Mouse (Mus musculus) gastrocnemius, adult 2 months (tissue): Measurements from ENCODE around the gene Myt1l. TPM values are rescaled to one million over a fixed set of nuclear protein-coding genes. Genes with fewer than 3 reads are reported as not detected.

Source experiments
- DNase-seq: peaks from one replicate; pipeline ENCODE4 v3.0.0; 2022
- H3K27ac ChIP-seq: fragments of 200-600 bp; 2 replicates; pipeline ENCODE4 v1.8.1; 2022; ENCODE audit warnings: mild to moderate bottlenecking
- H3K4me3 ChIP-seq: fragments of 200-600 bp; 2 replicates; pipeline ENCODE4 v1.8.1; 2022; ENCODE audit warnings: mild to moderate bottlenecking, moderate library complexity
- CTCF ChIP-seq: fragments of 200-600 bp; IDR thresholded peaks from 2 replicates; pipeline ENCODE4 v1.8.1; 2022; ENCODE audit warnings: antibody characterized with exemption, mild to moderate bottlenecking, moderate library complexity
- intact Hi-C: fragments of 180-260 bp; cut with DNase I; formaldehyde crosslinking; loops from one replicate; pipeline ENCODE4 v1.15.1; 2025
- total RNA-seq, 2 experiments: library from RNA; stranded (reverse); gene quantifications; 2 replicates each; pipeline ENCODE4 v1.2.3; 2021

The Myt1l gene
- total RNA-seq, 2 experiments from 2014 or later = not detected

DNA sequence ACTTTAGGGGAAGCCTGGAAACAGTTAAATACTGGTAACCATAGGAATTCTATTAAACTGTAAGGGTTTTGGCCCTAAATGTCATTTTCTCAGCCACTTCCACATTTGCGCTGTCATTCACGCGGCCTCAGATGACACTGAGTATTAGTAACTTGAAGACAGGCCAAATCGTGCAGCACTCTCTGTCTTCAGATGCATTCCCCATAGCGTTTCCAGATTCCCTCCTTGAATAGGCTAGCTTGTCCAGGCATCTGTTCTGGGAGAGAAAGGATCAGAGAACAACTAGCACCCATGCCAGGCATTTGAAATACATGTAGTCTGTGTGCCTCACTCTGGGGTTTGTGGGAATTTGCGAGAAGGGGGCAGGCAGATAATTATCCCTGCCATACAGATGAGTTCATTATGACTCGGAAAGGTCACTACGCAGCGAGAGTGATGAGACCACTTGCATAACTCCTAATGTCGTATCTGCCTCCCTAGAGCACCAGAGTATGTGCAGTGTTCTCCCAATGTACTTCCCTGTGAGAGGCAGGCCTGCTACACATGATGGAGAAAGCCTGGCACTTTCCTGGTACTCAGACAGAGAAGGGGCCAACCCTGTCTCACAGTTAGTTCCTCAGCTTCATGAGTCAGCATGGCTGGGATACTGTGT lies 295.7 kb downstream of the Myt1l start:
- intact Hi-C loops = no loop called here
- Histone ChIP-seq H3K27ac (peak overlapping the region; percentile 51; the same call in 1 of the 2 replicates), H3K4me3 (no peak overlapping the region)
- no peak for DNase-seq
- no peak for TF ChIP-seq CTCF

DNA sequence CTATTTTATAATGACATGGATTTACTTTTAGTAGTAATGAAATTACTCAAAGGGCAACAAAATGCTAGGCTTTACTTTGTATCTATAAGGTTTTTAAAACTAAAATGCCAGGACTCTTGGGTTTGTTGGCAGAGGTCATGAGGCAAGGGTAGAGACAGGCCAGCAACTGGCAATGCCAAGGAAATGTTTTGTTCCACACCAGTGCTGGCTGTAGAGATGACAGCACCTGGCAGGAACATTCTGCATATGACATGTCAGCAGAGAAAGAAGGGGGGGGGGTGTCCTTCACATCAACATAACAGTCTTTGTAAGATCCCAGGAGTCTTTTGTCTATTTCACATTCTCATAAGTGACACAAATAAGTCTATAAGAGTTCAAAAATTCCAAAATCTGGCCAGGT lies 302.4 kb downstream of the Myt1l start:
- H3K4me3 ChIP-seq = no peak overlapping the region
- DNase-seq = no peak
- H3K27ac ChIP-seq = 0 out of 2 replicates have a peak overlapping the region, but pooled peaks have one; percentile 4
- TF ChIP-seq CTCF = no peak
- intact Hi-C loops = loop anchor here (5.0 kb wide), 2 partner anchors 33 to 68 kb away; no protein-coding TSS in a partner anchor

DNA sequence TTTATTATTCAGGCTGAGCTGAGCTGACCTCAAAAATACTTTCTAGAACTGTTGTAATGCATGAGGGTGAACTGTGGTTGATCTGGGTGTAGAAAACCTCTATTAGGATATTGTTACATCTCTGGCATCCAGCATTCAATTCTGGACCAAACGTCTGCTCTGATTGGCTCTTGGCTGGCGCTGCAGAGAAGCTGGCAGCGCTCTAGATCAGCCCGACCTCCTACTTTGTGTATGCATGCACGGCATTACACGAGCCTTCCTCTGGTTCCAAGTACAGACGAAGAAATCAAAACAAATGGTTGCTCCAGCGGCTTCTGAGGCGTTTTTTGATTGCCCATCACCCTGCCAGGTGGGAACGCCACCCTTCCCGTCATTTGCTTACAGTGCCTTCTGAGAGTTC lies 303.2 kb downstream of the Myt1l start:
- H3K4me3 ChIP-seq = no peak overlapping the region
- H3K27ac ChIP-seq = no peak overlapping the region
- intact Hi-C loops = loop anchor here (5.0 kb wide), 2 partner anchors 34 to 69 kb away; no protein-coding TSS in a partner anchor
- no peak for TF ChIP-seq CTCF
- no peak for DNase-seq

DNA sequence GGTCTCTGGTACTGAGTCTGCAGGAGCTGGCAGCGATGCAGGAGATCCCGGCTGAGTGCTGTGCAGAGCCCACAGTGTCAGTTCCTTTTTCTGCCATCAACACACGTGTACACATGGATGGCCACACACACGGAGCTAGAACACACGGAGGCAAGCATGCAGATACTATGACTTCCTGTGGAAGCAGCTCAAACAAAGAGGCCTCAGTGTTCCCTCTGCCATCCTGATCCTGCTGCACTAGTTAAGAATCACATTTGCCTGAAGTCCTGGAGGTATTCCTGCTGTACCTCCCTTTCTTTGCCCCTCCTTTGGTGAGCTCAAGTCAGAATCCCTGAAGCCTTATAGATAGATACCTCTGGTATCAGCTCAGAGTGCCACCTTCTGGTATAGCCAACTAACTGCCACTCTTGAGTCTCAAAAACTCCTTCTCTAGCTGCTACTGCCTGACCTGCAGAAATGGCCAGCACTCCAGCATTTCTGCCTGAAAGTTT lies 309.2 kb downstream of the Myt1l start:
- Histone ChIP-seq H3K27ac (no peak overlapping the region), H3K4me3 (no peak overlapping the region)
- intact Hi-C loops = loop anchor here (1.0 to 5.0 kb wide), 2 partner anchors 45 to 161 kb away; no protein-coding TSS in a partner anchor
- TF ChIP-seq CTCF = peak; percentile 84
- DNase-seq = no peak

DNA sequence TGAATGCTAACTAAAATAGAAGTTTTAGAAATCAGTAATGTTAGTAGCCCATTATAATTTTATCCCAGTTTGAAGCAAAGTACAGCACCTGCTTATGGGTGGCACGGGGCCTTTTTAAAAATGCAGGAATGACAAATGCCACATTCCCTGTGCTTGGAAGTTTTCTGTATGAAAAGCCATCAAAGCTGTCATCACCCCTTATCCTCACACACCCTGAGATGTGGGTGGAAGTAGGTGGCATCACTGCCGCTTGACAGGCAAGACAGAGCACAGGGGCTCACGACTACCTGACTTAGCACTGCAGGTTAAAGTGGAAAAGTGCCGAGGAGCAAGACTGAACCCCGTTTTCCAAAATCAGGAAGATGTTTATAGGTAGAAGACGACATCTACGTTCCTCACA lies 310.2 kb downstream of the Myt1l start:
- Histone ChIP-seq H3K27ac (no peak overlapping the region), H3K4me3 (no peak overlapping the region)
- intact Hi-C loops = loop anchor here (5.0 kb wide), 1 partner anchor 44 kb away; no protein-coding TSS in a partner anchor
- no peak for DNase-seq
- TF ChIP-seq CTCF = no peak

DNA sequence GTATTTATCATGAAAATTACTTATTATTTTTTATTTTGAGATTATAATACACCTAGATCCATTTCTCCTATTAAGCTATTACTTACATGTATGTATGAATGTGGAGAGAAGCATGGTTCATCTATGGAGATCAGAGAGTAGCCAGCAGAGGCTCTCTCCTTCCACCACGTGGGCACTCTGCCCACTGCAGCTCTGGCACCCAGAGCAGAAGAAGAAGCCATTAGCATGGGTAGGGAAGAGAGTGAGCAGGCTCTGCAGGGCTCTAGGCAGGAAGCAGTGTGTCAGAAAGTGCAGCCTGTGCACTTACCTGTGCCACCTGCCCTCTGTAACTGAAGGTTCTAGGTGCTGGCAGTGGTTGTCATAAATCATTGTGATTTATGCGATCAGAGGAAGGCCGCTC lies 321.8 kb downstream of the Myt1l start:
- no peak for DNase-seq
- Histone ChIP-seq H3K4me3 (no peak overlapping the region), H3K27ac (no peak overlapping the region)
- intact Hi-C loops = no loop called here
- TF ChIP-seq CTCF = no peak

DNA sequence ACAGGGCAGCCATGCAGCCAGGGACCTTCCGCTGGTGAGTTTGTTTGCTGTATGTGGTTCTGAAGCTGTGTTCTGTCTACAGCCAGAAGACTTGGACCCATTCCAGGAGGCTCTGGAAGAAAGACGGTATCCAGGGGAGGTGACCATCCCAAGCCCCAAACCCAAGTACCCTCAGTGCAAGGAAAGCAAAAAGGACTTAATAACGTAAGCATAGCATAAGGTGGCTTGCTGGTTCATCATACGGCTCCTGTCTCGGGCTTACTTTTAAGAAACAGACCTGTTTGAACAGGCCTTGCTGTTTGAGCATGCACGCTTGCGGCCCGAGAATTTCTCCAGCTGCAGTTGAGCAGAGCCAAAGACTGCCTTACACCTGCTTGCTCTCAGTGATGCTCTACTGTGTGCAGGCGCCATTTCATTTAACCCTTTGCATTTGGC lies 326.0 kb downstream of the Myt1l start:
- no peak for DNase-seq
- TF ChIP-seq CTCF = no peak
- H3K4me3 ChIP-seq = no peak overlapping the region
- H3K27ac ChIP-seq = no peak overlapping the region
- intact Hi-C loops = no loop called here

DNA sequence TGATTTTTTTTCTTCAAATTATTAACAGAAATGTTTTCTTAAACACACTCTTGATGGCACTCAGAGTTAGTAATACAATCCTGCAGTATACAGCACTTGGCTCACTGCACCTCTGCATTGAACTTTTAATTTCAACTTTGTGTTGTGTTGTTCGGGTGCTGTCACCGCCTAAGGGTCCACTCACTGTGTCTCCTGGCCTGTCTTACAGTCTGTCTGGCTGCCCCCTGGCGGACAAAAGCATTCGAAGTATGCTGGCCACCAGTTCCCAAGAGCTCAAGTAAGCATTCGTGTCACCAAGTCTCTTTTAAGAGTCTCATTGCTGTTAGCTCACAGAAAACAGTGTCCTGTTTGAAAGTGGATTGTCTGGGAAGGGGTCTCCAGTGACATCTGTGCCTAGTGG lies 326.8 kb downstream of the Myt1l start:
- peak; percentile 71 for TF ChIP-seq CTCF
- intact Hi-C loops = loop anchor here (1.0 kb wide), 1 partner anchor 179 kb away; no protein-coding TSS in a partner anchor
- no peak overlapping the region for H3K27ac ChIP-seq
- peak; percentile 69 for DNase-seq
- H3K4me3 ChIP-seq = no peak overlapping the region

DNA sequence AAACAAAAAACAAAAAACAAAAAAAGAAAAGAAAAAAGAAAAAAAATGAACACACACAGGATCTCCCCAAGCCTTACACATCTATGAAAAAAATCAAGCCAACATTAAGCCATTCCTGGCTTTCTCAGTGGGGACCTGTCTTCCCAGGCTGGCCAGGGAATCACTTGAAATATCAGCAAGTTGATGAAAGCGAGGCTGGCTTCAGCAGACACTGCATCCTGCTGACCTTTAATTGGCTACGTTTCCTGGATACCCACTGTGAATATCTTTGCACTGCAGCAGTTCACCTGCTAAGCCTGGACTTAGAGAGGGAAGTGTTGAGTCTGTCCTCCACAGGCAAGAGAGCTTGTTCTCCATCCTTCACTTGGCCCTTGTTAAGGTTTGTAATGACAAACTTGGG lies 332.8 kb downstream of the Myt1l start:
- no peak overlapping the region for H3K4me3 ChIP-seq

DNA sequence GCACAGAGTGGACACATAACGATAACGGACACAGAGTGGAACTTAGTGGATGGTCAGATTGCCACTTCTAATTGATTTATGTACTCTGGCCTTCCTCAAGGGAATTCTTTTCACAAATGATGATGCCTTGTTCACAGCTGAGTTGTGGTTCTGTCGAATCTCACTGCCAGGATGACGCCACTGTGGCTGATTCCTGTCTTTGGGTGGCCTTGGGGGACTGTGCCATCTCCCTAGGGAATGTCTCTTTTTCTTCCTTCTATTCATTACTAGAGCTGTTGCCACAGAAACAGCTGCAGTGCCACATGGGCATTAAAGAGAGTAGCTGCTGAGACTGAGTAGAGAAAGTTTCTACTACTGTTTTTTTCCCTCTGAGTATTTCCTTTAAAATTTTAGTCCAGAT lies 340.1 kb downstream of the Myt1l start:
- H3K27ac ChIP-seq = no peak overlapping the region
- TF ChIP-seq CTCF = no peak
- DNase-seq = no peak
- intact Hi-C loops = no loop called here
- H3K4me3 ChIP-seq = no peak overlapping the region

More for the DNA sequence above, 332.8 kb downstream of the Myt1l start:
- no peak for DNase-seq
- intact Hi-C loops = no loop called here
- TF ChIP-seq CTCF = no peak
- no peak overlapping the region for H3K27ac ChIP-seq

DNA sequence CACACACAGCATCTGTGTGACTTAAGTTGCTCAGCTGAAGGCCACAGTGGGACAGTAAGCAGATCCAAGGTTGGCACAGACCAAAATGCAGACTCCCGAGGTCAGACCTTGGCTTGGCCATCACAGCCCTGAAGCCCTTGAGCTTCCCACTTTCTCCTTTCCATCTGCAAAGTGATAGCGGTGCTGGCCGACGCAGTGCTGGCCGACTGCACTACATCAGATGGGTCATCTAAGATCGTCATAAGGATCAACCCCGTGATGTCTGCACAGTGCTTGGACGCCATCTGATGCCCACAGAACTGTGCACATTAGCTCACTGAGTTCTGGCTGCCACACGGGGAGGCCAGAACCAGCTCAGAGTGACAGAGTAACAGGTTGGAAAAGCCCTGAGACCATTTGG lies 340.6 kb downstream of the Myt1l start:
- H3K4me3 ChIP-seq = no peak overlapping the region
- intact Hi-C loops = no loop called here
- peak; percentile 62 for DNase-seq
- TF ChIP-seq CTCF = no peak
- no peak overlapping the region for H3K27ac ChIP-seq

DNA sequence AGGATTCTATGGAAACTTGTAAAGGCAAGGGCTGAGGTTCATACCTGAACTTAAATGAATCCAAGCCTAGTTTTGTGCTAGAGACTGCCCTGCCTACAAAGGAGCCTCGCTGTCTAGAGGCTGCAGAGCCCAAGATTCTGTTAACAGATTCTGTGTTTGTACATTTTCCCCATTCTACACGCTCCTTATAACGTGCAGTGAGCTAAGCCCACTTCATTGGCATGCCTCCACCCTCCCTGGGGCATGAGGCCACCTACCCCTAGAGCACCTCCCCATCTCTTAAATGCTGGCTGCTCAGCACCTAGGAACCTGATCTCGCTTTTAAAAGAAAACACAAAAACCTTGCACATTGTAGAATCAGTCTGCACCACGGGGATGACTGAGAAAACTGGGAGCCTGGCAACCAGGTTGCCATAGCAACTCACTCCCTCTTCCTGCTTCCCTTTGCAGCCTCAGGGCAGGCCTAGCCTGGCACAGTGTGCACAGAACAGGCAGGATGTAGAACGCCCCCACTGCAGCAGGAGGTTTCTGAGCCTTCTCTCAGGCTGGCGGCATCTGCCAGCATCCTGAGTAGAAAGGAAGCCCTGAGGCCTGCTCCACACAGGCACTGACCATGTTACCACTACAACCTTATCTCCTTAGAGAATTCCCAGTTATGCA lies 344.1 kb downstream of the Myt1l start:
- intact Hi-C loops = no loop called here

DNA sequence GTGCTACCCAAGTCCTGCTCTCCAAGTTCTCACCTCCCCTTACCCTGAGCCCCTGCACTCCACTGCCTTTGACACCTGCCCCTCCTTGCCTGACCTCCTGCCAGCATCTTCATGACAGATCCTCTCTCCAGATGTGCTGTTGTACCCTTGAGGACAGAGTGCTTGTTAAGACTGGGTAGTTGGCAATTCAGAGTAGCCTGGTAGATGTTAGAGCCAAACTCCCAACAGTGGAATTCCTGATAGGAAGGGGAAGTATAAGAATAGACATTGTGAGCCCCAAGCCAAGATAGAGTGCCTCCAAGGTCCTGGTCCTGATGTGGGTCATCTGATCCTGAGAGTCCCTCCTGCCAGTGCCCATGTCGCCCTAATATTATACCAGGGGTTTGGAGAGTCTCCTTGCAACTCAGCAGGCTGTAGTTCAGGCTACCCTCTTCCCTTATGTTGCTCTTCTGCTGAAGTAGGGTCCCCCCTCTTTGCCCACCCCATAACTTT lies 345.1 kb downstream of the Myt1l start:
- intact Hi-C loops = no loop called here
- DNase-seq = no peak
- no peak overlapping the region for H3K27ac ChIP-seq

More for the DNA sequence above, 344.1 kb downstream of the Myt1l start:
- no peak overlapping the region for H3K27ac ChIP-seq
- DNase-seq = no peak
- no peak overlapping the region for H3K4me3 ChIP-seq
- TF ChIP-seq CTCF = no peak

More for the DNA sequence above, 345.1 kb downstream of the Myt1l start:
- no peak overlapping the region for H3K4me3 ChIP-seq
- no peak for TF ChIP-seq CTCF
